Mouse (Mus musculus) cerebellum, postnatal 36 days (tissue): Measurements from ENCODE around the gene E330017A01Rik.
A peak's percentile ranks its signal among the peaks of the same experiment; 100 is the strongest.
"Not testable (repeated sequence)": the region's sequence is repeated elsewhere in the genome, so short reads cannot be mapped to it uniquely, and the experiment has no call there.

Source experiments
- DNase-seq, 2 experiments: peaks; one replicate each; pipeline ENCODE4 v3.0.0; 2021 to 2022; ENCODE audit warnings: mixed read lengths in 2 of 2

The E330017A01Rik gene

GRCm38 (mm10) chr16:58638689-58639175 lies at the start of gene E330017A01Rik:
Gene E330017A01Rik, minus strand, starts transcription at chr16:58638739.
- no peak for DNase-seq

GRCm38 (mm10) chr16:58685548-58686537 lies 47.3 kb upstream of the E330017A01Rik start:
- DNase-seq: no peak

- no peak for DNase-seq
Measured at GRCm38 (mm10) chr16:58684537-58684936, 46.0 kb upstream of the E330017A01Rik start.

- DNase-seq: no peak
Measured at GRCm38 (mm10) chr16:58683911-58684310, 45.4 kb upstream of the E330017A01Rik start.

- DNase-seq: no peak
Measured at GRCm38 (mm10) chr16:58682870-58683269, 44.3 kb upstream of the E330017A01Rik start.

GRCm38 (mm10) chr16:58682046-58682445 lies 43.5 kb upstream of the E330017A01Rik start:
- no peak for DNase-seq

- DNase-seq: no peak
Measured at GRCm38 (mm10) chr16:58678660-58679059, 40.1 kb upstream of the E330017A01Rik start.

GRCm38 (mm10) chr16:58677491-58677890 lies 39.0 kb upstream of the E330017A01Rik start:
- no peak for DNase-seq

- DNase-seq: no peak
Measured at GRCm38 (mm10) chr16:58676633-58677032, 38.1 kb upstream of the E330017A01Rik start.

GRCm38 (mm10) chr16:58676156-58676555 lies 37.6 kb upstream of the E330017A01Rik start:
- no peak for DNase-seq

- no peak for DNase-seq
Measured at GRCm38 (mm10) chr16:58675256-58675655, 36.7 kb upstream of the E330017A01Rik start.

- no peak for DNase-seq
Measured at GRCm38 (mm10) chr16:58673811-58674410, 35.4 kb upstream of the E330017A01Rik start.

GRCm38 (mm10) chr16:58672396-58672795 lies 33.9 kb upstream of the E330017A01Rik start:
- DNase-seq: no peak

GRCm38 (mm10) chr16:58671212-58671985 lies 32.9 kb upstream of the E330017A01Rik start:
- DNase-seq: no peak

- no peak for DNase-seq
Measured at GRCm38 (mm10) chr16:58670643-58671042, 32.1 kb upstream of the E330017A01Rik start.

GRCm38 (mm10) chr16:58669917-58670630 lies 31.5 kb upstream of the E330017A01Rik start, which contains the start of gene Cpox:
Gene Cpox, plus strand, starts transcription at chr16:58670292.
- peak; percentile 77 to 79 for DNase-seq

GRCm38 (mm10) chr16:58669264-58669663 lies 30.7 kb upstream of the E330017A01Rik start:
- no peak for DNase-seq

- DNase-seq: no peak
Measured at GRCm38 (mm10) chr16:58668586-58668985, 30.0 kb upstream of the E330017A01Rik start.

- DNase-seq: not testable (repeated sequence)
Measured at GRCm38 (mm10) chr16:58666681-58667080, 28.1 kb upstream of the E330017A01Rik start.

- not testable (repeated sequence) for DNase-seq
Measured at GRCm38 (mm10) chr16:58665137-58665536, 26.6 kb upstream of the E330017A01Rik start.

- DNase-seq: no peak
Measured at GRCm38 (mm10) chr16:58663816-58664215, 25.3 kb upstream of the E330017A01Rik start.

- no peak for DNase-seq
Measured at GRCm38 (mm10) chr16:58663021-58663420, 24.5 kb upstream of the E330017A01Rik start.
